Mouse (Mus musculus): ENCODE measurements around the gene Tnnt2. TPM values are rescaled to one million over a fixed set of nuclear protein-coding genes. Genes with fewer than 3 reads are reported as not detected.

The Tnnt2 gene
- polyA plus RNA-seq, 2 experiments, result 104 to 108 TPM

GRCm38 (mm10) chr1:135850722-135851512 is 14.8 kb downstream of the Tnnt2 start:
- no peak for TF ChIP-seq POLR2A (IDR thresholded peaks at IDR 0.05; ENCODE audit: borderline replicate concordance, extremely low read depth, insufficient read depth, insufficient read length)

GRCm38 (mm10) chr1:135852044-135852756 is 16.0 kb downstream of the Tnnt2 start:
- Histone ChIP-seq H3K4me2 (replicated peaks; ENCODE audit: low read depth, low read length, severe bottlenecking) (no peak overlapping the region), H3K27me3 (ENCODE audit: control insufficient read depth, insufficient read depth, low read length) (no peaks in the 10 kb centered on the region), H3K36me3 (ENCODE audit: control insufficient read depth, insufficient read depth, low read length) (no peaks in the 10 kb centered on the region), H3K4me1 (ENCODE audit: control insufficient read depth, insufficient read depth, low read length) (0 out of 2 replicates have a peak, but pooled peaks cover 3% of the 10 kb centered on the region), H3K9ac (ENCODE audit: low read depth, low read length, severe bottlenecking) (no peak overlapping the region), H3K4me3 (replicated peaks; ENCODE audit: low read length) (no peak overlapping the region), H3K9me3 (ENCODE audit: control insufficient read depth, low read length) (no peaks in the 10 kb centered on the region), H3K27ac (replicated peaks; ENCODE audit: low read depth, low read length) (no peak overlapping the region)
- WGBS, result 74% methylated on average over 13 of the region's 13 CpGs
- DNase-seq (ENCODE audit: low spot score) (no peak), ATAC-seq (ENCODE audit: low FRiP score, low read depth) (no peak)
- no peak for TF ChIP-seq POLR2A (IDR thresholded peaks at IDR 0.05; ENCODE audit: borderline replicate concordance, extremely low read depth, insufficient read depth, insufficient read length)

More at GRCm38 (mm10) chr1:135850722-135851512, 14.8 kb downstream of the Tnnt2 start:
- Histone ChIP-seq H3K9ac (ENCODE audit: low read depth, low read length, severe bottlenecking) (no peak overlapping the region), H3K9me3 (ENCODE audit: control insufficient read depth, low read length) (no peaks in the 10 kb centered on the region), H3K4me3 (replicated peaks; ENCODE audit: low read length) (no peak overlapping the region), H3K4me2 (replicated peaks; ENCODE audit: low read depth, low read length, severe bottlenecking) (no peak overlapping the region), H3K4me1 (ENCODE audit: control insufficient read depth, insufficient read depth, low read length) (0 out of 2 replicates have a peak, but pooled peaks cover 3% of the 10 kb centered on the region), H3K27me3 (ENCODE audit: control insufficient read depth, insufficient read depth, low read length) (no peaks in the 10 kb centered on the region), H3K36me3 (ENCODE audit: control insufficient read depth, insufficient read depth, low read length) (no peaks in the 10 kb centered on the region), H3K27ac (replicated peaks; ENCODE audit: low read depth, low read length) (no peak overlapping the region)
- 71% methylated on average over 12 of the region's 12 CpGs for WGBS
- ATAC-seq (ENCODE audit: low FRiP score, low read depth), result no peak
- no peak for DNase-seq (ENCODE audit: low spot score)

GRCm38 (mm10) chr1:135853200-135853599 is 17.0 kb downstream of the Tnnt2 start:
- H3K9ac ChIP-seq (ENCODE audit: low read depth, low read length, severe bottlenecking), result no peak overlapping the region
- no peaks in the 10 kb centered on the region for H3K9me3 ChIP-seq (ENCODE audit: control insufficient read depth, low read length)
- DNase-seq (ENCODE audit: low spot score), result no peak
- no peak overlapping the region for H3K4me2 ChIP-seq (replicated peaks; ENCODE audit: low read depth, low read length, severe bottlenecking)
- no peak for ATAC-seq (ENCODE audit: low FRiP score, low read depth)
- TF ChIP-seq POLR2A (IDR thresholded peaks at IDR 0.05; ENCODE audit: borderline replicate concordance, extremely low read depth, insufficient read depth, insufficient read length), result no peak
- no peak overlapping the region for H3K27ac ChIP-seq (replicated peaks; ENCODE audit: low read depth, low read length)
- no peaks in the 10 kb centered on the region for H3K36me3 ChIP-seq (ENCODE audit: control insufficient read depth, insufficient read depth, low read length)
- H3K4me1 ChIP-seq (ENCODE audit: control insufficient read depth, insufficient read depth, low read length), result 0 out of 2 replicates have a peak, but pooled peaks cover 3% of the 10 kb centered on the region
- WGBS, result 96% methylated on average over 4 of the region's 4 CpGs
- no peaks in the 10 kb centered on the region for H3K27me3 ChIP-seq (ENCODE audit: control insufficient read depth, insufficient read depth, low read length)
- H3K4me3 ChIP-seq (replicated peaks; ENCODE audit: low read length), result no peak overlapping the region

GRCm38 (mm10) chr1:135854591-135855343 is 18.6 kb downstream of the Tnnt2 start:
- Histone ChIP-seq H3K9me3 (ENCODE audit: control insufficient read depth, low read length) (no peaks in the 10 kb centered on the region), H3K36me3 (ENCODE audit: control insufficient read depth, insufficient read depth, low read length) (no peaks in the 10 kb centered on the region), H3K4me3 (replicated peaks; ENCODE audit: low read length) (no peak overlapping the region), H3K4me2 (replicated peaks; ENCODE audit: low read depth, low read length, severe bottlenecking) (no peak overlapping the region), H3K4me1 (ENCODE audit: control insufficient read depth, insufficient read depth, low read length) (0 out of 2 replicates have a peak, but pooled peaks cover 3% of the 10 kb centered on the region), H3K9ac (ENCODE audit: low read depth, low read length, severe bottlenecking) (no peak overlapping the region), H3K27ac (replicated peaks; ENCODE audit: low read depth, low read length) (no peak overlapping the region), H3K27me3 (ENCODE audit: control insufficient read depth, insufficient read depth, low read length) (no peaks in the 10 kb centered on the region)
- WGBS, result 83% methylated on average over 6 of the region's 6 CpGs
- TF ChIP-seq POLR2A (IDR thresholded peaks at IDR 0.05; ENCODE audit: borderline replicate concordance, extremely low read depth, insufficient read depth, insufficient read length), result no peak
- ATAC-seq (ENCODE audit: low FRiP score, low read depth), result no peak
- no peak for DNase-seq (ENCODE audit: low spot score)

- DNase-seq (ENCODE audit: low spot score) (no peak), ATAC-seq (ENCODE audit: low FRiP score, low read depth) (no peak)
- H3K27ac ChIP-seq (replicated peaks; ENCODE audit: low read depth, low read length), result no peak overlapping the region
- H3K9me3 ChIP-seq (ENCODE audit: control insufficient read depth, low read length), result no peaks in the 10 kb centered on the region
- H3K4me3 ChIP-seq (replicated peaks; ENCODE audit: low read length), result no peak overlapping the region
- 94% methylated on average over 1 of the region's 1 CpGs for WGBS
- no peak overlapping the region for H3K9ac ChIP-seq (ENCODE audit: low read depth, low read length, severe bottlenecking)
- 0 out of 2 replicates have a peak, but pooled peaks cover 3% of the 10 kb centered on the region for H3K4me1 ChIP-seq (ENCODE audit: control insufficient read depth, insufficient read depth, low read length)
- TF ChIP-seq POLR2A (IDR thresholded peaks at IDR 0.05; ENCODE audit: borderline replicate concordance, extremely low read depth, insufficient read depth, insufficient read length), result no peak
- H3K27me3 ChIP-seq (ENCODE audit: control insufficient read depth, insufficient read depth, low read length), result no peaks in the 10 kb centered on the region
- H3K4me2 ChIP-seq (replicated peaks; ENCODE audit: low read depth, low read length, severe bottlenecking), result no peak overlapping the region
- no peaks in the 10 kb centered on the region for H3K36me3 ChIP-seq (ENCODE audit: control insufficient read depth, insufficient read depth, low read length)
These were observed 19.2 kb downstream of the Tnnt2 start for GRCm38 (mm10) chr1:135855344-135855687.

Measured in limb, embryonic 14.5 days (tissue).